Mouse (Mus musculus): ENCODE measurements around the gene Slc44a4. TPM values are rescaled to one million over a fixed set of nuclear protein-coding genes. Genes with fewer than 3 reads are reported as not detected.
A peak's percentile ranks its signal among the peaks of the same experiment; 100 is the strongest.
"Not testable (repeated sequence)": the region's sequence is repeated elsewhere in the genome, so short reads cannot be mapped to it uniquely, and the experiment has no call there.

Gene Slc44a4
- polyA plus RNA-seq, 1 experiment from 2014 or later = not detected

DNA sequence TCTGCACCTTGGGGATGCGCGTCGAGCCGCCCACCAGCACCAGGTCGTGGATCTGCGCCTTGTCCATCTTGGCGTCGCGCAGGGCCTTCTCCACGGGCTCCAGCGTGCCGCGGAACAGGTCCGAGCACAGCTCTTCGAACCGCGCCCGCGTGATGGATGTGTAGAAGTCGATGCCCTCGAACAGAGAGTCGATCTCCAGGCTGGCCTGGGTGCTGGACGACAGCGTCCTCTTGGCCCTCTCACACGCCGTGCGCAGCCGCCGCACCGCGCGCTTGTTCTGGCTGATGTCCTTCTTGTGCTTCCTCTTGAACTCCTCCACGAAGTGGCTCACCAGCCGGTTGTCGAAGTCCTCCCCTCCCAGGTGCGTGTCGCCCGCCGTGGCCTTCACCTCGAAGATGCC is 43.7 kb downstream of the Slc44a4 start:
- ATAC-seq (ENCODE audit: insufficient read depth, low FRiP score, low TSS enrichment); H3K9me3 ChIP-seq (ENCODE audit: control insufficient read depth, low read length); H3K4me1 ChIP-seq (ENCODE audit: control insufficient read depth, insufficient read depth, low read length); H3K27ac ChIP-seq (ENCODE audit: low read depth, low read length); H3K36me3 ChIP-seq (ENCODE audit: control insufficient read depth, insufficient read depth, low read length); H3K4me2 ChIP-seq (ENCODE audit: low read depth); DNase-seq (ENCODE audit: low spot score); H3K9ac ChIP-seq (ENCODE audit: low read length); H3K27me3 ChIP-seq (ENCODE audit: control insufficient read depth, insufficient read depth, low read length); H3K4me3 ChIP-seq (ENCODE audit: low read depth, low read length): not testable (repeated sequence)
- WGBS = 23% methylated on average over 20 of the region's 40 CpGs

DNA sequence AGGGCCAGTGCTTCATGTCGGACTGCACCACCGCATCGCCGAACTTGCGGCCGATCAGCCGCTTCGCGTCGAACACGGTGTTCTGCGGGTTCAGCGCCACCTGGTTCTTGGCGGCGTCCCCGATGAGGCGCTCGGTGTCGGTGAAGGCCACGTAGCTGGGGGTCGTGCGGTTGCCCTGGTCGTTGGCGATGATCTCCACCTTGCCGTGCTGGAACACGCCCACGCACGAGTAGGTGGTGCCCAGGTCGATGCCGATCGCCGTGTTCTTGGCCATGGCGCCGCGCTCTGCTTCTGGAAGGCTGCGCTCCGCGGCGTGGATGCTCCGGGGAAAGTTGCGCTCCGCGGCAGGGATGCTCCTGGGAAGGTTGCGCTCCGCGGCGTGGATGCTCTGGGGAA is 44.5 kb downstream of the Slc44a4 start:
- not testable (repeated sequence) for H3K4me1 ChIP-seq (ENCODE audit: control insufficient read depth, insufficient read depth, low read length); H3K9ac ChIP-seq (ENCODE audit: low read length); DNase-seq (ENCODE audit: low spot score); H3K27ac ChIP-seq (ENCODE audit: low read depth, low read length); H3K9me3 ChIP-seq (ENCODE audit: control insufficient read depth, low read length); H3K36me3 ChIP-seq (ENCODE audit: control insufficient read depth, insufficient read depth, low read length); H3K27me3 ChIP-seq (ENCODE audit: control insufficient read depth, insufficient read depth, low read length)
- under 1% methylated on average over 24 of the region's 47 CpGs for WGBS
- Histone ChIP-seq H3K4me3 (ENCODE audit: low read depth, low read length) (peak overlapping the region; percentile 43), H3K4me2 (ENCODE audit: low read depth) (peak overlapping the region; percentile 76)
- peak; percentile 56 for ATAC-seq (ENCODE audit: insufficient read depth, low FRiP score, low TSS enrichment)

DNA sequence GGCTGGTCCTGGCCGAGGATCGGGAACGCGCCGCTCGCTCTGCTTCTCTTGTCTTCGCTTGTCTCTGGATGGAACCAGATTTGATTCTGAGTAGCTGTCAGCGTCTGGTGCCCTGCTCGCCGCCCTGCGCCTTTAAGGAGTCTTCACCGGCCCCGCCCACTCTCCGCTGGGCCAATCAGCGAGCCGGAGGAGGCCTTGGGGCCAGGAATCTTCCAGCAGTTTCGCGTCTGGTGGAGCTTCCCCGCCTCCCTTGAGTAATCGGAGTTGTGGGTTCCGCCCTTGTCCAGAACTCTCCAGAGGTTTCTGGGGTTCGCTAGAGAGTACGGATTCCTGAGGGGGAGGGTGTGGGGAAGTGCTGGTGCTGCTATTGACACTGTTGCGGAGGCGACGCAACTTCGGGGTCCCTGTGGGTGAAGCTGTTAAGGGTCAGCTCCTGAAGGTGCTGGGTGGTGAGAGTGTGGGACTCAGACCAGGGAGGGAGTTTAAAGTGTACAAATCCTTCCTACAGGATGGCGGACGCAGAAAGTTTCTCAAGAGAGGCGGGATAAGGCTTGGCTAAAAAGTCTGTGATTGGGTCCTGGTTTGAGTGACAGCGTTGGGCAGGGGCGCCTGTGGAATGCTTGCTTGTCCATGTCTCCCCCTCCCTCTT is 45.0 kb downstream of the Slc44a4 start, which contains the start of gene Hspa1b:
TSS of gene Hspa1b (minus strand) at position 109 of the 649 bp plus-strand sequence.
- H3K4me2 ChIP-seq (ENCODE audit: low read depth) = peak within 1 kb of the TSS; percentile 76
- H3K4me3 ChIP-seq (ENCODE audit: low read depth, low read length) = peak within 1 kb of the TSS; percentile 43
- DNase-seq (ENCODE audit: low spot score) (peak; percentile 72), ATAC-seq (ENCODE audit: insufficient read depth, low FRiP score, low TSS enrichment) (peak; percentile 92)
- H3K9me3 ChIP-seq (ENCODE audit: control insufficient read depth, low read length); H3K27ac ChIP-seq (ENCODE audit: low read depth, low read length); H3K27me3 ChIP-seq (ENCODE audit: control insufficient read depth, insufficient read depth, low read length); H3K36me3 ChIP-seq (ENCODE audit: control insufficient read depth, insufficient read depth, low read length); H3K4me1 ChIP-seq (ENCODE audit: control insufficient read depth, insufficient read depth, low read length): not testable (repeated sequence)
- peak within 1 kb of the TSS; percentile 57 for H3K9ac ChIP-seq (ENCODE audit: low read length)
- WGBS = under 1% methylated on average over 23 of the region's 32 CpGs

DNA sequence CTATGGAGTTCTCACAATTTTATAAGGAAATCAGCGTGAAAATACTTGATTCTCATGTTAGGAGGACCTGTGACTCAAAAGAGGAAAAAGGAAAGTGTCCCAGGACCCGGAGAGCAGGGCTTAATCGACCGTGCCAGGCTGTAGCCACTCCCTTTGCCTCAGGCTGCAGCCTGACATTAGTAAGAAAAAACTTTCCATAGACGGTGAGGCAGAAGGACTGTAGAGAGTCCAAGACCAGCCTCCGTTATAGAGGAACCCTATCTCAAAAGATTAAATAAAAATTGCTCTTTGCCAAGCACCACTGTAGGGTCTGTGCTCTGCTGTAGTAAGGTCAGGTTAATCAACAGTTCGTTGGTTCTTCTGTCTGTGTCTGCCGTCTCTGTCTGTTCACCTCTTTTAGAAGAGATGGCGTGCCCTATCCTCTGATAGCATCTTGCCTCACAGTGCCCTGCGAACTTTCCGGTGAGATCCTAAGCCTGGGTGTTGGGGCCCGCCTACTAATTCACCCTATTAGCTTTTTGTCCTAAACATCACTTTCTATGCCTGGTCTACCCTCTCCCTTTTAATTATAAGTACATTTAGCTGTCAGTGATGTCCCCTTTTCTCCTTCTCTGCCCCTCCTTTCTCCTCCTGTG is 45.7 kb downstream of the Slc44a4 start:
- Histone ChIP-seq H3K9ac (ENCODE audit: low read length) (peak overlapping the region; percentile 57), H3K4me1 (ENCODE audit: control insufficient read depth, insufficient read depth, low read length) (peaks cover 3% of the 10 kb centered on the region; the same call in 1 of the 2 replicates), H3K27ac (ENCODE audit: low read depth, low read length) (no peak overlapping the region), H3K27me3 (ENCODE audit: control insufficient read depth, insufficient read depth, low read length) (peaks cover 7% of the 10 kb centered on the region; the same call in 1 of the 2 replicates), H3K4me2 (ENCODE audit: low read depth) (peak overlapping the region; percentile 76), H3K36me3 (ENCODE audit: control insufficient read depth, insufficient read depth, low read length) (no peaks in the 10 kb centered on the region), H3K9me3 (ENCODE audit: control insufficient read depth, low read length) (no peaks in the 10 kb centered on the region), H3K4me3 (ENCODE audit: low read depth, low read length) (peak overlapping the region; percentile 43; the same call in 1 of the 2 replicates)
- ATAC-seq (ENCODE audit: insufficient read depth, low FRiP score, low TSS enrichment) (no peak), DNase-seq (ENCODE audit: low spot score) (no peak)
- 15% methylated on average over 12 of the region's 12 CpGs for WGBS

DNA sequence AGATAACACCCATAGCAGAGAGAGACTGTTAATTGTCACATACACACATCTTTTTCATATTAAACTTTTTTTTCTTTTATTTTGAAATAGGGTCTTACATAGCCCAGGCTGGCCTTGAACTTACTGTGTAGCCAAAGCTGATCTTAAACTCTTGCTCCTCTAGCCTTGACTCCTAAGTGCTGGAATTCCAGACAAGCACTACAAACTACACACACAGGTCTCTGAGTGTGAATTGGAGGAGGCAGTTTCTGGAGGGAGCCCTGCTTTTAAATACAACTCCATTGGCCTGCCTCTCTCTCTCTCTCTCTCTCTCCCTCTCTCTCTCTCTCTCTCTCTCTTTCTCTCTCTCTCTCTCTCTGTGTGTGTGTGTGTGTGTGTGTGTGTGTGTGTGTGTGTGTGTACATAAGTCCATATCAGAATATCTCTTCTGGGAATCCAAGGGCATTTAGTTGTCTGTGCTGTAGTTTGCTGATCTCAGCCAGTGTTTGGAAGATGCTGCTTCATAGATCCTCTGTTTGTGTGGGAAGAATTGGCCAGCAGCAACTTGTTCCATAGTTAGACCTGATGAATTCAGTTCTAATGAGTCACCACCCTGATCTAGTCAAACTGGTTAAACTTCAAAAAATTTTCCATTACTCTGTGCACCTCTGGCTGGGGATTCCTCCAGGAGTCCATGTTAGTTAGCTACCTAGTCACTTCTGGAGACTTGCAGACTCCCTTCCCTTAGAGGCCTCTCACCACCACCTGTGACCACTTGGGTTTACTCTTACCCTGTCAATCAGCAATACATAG is 46.6 kb downstream of the Slc44a4 start:
- H3K4me3 ChIP-seq (ENCODE audit: low read depth, low read length) = no peak overlapping the region
- H3K27me3 ChIP-seq (ENCODE audit: control insufficient read depth, insufficient read depth, low read length) = peaks cover 7% of the 10 kb centered on the region; the same call in 1 of the 2 replicates
- peaks cover 3% of the 10 kb centered on the region; the same call in 1 of the 2 replicates for H3K4me1 ChIP-seq (ENCODE audit: control insufficient read depth, insufficient read depth, low read length)
- ATAC-seq (ENCODE audit: insufficient read depth, low FRiP score, low TSS enrichment) (no peak), DNase-seq (ENCODE audit: low spot score) (no peak)
- H3K27ac ChIP-seq (ENCODE audit: low read depth, low read length) = no peak overlapping the region
- H3K9me3 ChIP-seq (ENCODE audit: control insufficient read depth, low read length) = no peaks in the 10 kb centered on the region
- no peak overlapping the region for H3K9ac ChIP-seq (ENCODE audit: low read length)
- no peaks in the 10 kb centered on the region for H3K36me3 ChIP-seq (ENCODE audit: control insufficient read depth, insufficient read depth, low read length)
- no peak overlapping the region for H3K4me2 ChIP-seq (ENCODE audit: low read depth)

DNA sequence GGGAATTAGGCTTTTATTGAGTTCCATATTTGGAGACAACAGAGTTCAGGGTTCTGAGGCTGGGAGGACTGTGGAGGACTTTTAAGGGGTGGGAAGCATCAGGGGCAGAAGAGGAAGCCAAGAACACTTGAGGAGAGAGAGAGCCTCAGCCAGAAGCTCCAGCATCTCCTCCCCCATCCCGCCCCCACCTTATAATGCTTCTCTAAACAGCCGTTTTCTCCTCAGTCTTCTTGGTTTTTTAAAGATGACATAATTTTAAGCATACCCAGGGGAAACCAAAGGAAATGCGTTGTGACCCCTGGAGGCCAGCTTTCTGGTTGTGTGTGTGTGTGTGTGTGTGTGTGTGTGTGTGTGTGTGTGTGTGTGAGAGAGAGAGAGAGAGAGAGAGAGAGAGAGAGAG is 47.9 kb downstream of the Slc44a4 start:
- Histone ChIP-seq H3K4me1 (ENCODE audit: control insufficient read depth, insufficient read depth, low read length) (peaks cover 3% of the 10 kb centered on the region; the same call in 1 of the 2 replicates), H3K9ac (ENCODE audit: low read length) (no peak overlapping the region), H3K36me3 (ENCODE audit: control insufficient read depth, insufficient read depth, low read length) (no peaks in the 10 kb centered on the region), H3K4me3 (ENCODE audit: low read depth, low read length) (no peak overlapping the region), H3K9me3 (ENCODE audit: control insufficient read depth, low read length) (no peaks in the 10 kb centered on the region), H3K27me3 (ENCODE audit: control insufficient read depth, insufficient read depth, low read length) (peaks cover 4% of the 10 kb centered on the region; the same call in 1 of the 2 replicates), H3K4me2 (ENCODE audit: low read depth) (no peak overlapping the region), H3K27ac (ENCODE audit: low read depth, low read length) (no peak overlapping the region)
- ATAC-seq (ENCODE audit: insufficient read depth, low FRiP score, low TSS enrichment) (no peak), DNase-seq (ENCODE audit: low spot score) (no peak)
- WGBS = 47% methylated on average over 3 of the region's 3 CpGs

DNA sequence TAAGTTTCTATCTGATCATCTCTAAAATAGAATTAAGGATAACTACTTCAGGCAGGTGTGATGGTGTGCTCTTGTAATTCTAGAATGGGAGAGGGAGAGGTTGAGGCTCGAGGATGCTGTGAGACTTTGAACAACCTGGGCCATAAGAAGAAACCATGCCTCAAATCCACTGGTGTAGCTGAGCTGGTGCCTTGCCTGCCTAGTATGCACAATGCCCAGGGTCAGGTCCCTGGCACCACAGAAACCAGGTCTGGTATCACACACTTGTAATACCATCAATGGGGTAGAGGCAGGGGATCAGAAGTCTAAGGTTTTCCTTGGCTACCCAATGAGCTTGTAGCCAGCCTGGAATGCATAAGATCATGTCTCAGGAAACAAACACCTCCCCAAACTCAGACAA is 48.6 kb downstream of the Slc44a4 start:
- H3K27me3 ChIP-seq (ENCODE audit: control insufficient read depth, insufficient read depth, low read length) = peaks cover 5% of the 10 kb centered on the region
- H3K27ac ChIP-seq (ENCODE audit: low read depth, low read length) = no peak overlapping the region
- H3K4me3 ChIP-seq (ENCODE audit: low read depth, low read length) = no peak overlapping the region
- H3K4me1 ChIP-seq (ENCODE audit: control insufficient read depth, insufficient read depth, low read length) = peaks cover 3% of the 10 kb centered on the region; the same call in 1 of the 2 replicates
- H3K9ac ChIP-seq (ENCODE audit: low read length) = no peak overlapping the region
- DNase-seq (ENCODE audit: low spot score) (no peak), ATAC-seq (ENCODE audit: insufficient read depth, low FRiP score, low TSS enrichment) (no peak)
- WGBS = 57% methylated on average over 1 of the region's 1 CpGs
- H3K4me2 ChIP-seq (ENCODE audit: low read depth) = no peak overlapping the region
- H3K36me3 ChIP-seq (ENCODE audit: control insufficient read depth, insufficient read depth, low read length) = no peaks in the 10 kb centered on the region
- no peaks in the 10 kb centered on the region for H3K9me3 ChIP-seq (ENCODE audit: control insufficient read depth, low read length)

DNA sequence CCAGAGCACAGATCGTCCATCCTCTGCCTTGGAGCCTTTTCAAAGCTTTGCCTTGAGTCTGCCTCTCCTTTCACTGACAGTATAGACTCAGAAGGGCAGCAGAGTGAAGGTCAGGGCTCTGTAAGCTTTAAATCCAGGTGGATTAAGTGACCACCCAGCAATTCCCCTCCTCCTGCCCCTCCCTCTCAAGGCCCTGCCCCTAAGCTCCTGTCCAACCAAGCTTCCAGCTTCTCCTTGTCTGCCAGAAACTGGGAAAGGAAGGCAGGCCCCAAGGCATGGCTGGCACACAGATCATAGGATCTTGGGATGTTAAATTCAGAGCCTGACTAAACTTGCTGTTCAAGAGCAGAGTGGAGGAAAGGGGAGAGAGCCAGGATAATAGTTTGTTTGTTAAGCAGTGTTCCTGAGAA is 50.4 kb downstream of the Slc44a4 start:
- no peak for ATAC-seq (ENCODE audit: insufficient read depth, low FRiP score, low TSS enrichment)
- H3K27ac ChIP-seq (ENCODE audit: low read depth, low read length) = no peak overlapping the region

More for the DNA sequence above, 50.4 kb downstream of the Slc44a4 start:
- 29% methylated on average over 1 of the region's 1 CpGs for WGBS
- H3K4me1 ChIP-seq (ENCODE audit: control insufficient read depth, insufficient read depth, low read length) = peaks cover 3% of the 10 kb centered on the region; the same call in 1 of the 2 replicates
- peak overlapping the region; percentile 22; the same call in 1 of the 2 replicates for H3K9ac ChIP-seq (ENCODE audit: low read length)
- no peak overlapping the region for H3K4me2 ChIP-seq (ENCODE audit: low read depth)
- H3K9me3 ChIP-seq (ENCODE audit: control insufficient read depth, low read length) = no peaks in the 10 kb centered on the region
- no peak overlapping the region for H3K4me3 ChIP-seq (ENCODE audit: low read depth, low read length)
- no peak for DNase-seq (ENCODE audit: low spot score)
- no peaks in the 10 kb centered on the region for H3K36me3 ChIP-seq (ENCODE audit: control insufficient read depth, insufficient read depth, low read length)
- peaks cover 23% of the 10 kb centered on the region for H3K27me3 ChIP-seq (ENCODE audit: control insufficient read depth, insufficient read depth, low read length)
